Mouse (Mus musculus) olfactory bulb, adult 2 months (tissue): ENCODE measurements around the gene Cenpx.

Experiments used
- CTCF ChIP-seq: fragments of 200-500 bp; IDR thresholded peaks from 2 replicates; pipeline ENCODE4 v1.5.1; 2012; ENCODE audit warnings: low read depth, mild to moderate bottlenecking, low read length, moderate library complexity; ENCODE audit not compliant: insufficient read depth
- POLR2A ChIP-seq: fragments of 200-500 bp; IDR thresholded peaks from 2 replicates; pipeline ENCODE4 v1.6.1; 2012; ENCODE audit warnings: mild to moderate bottlenecking, low read depth, low read length, moderate library complexity; ENCODE audit not compliant: insufficient read depth

DNA sequence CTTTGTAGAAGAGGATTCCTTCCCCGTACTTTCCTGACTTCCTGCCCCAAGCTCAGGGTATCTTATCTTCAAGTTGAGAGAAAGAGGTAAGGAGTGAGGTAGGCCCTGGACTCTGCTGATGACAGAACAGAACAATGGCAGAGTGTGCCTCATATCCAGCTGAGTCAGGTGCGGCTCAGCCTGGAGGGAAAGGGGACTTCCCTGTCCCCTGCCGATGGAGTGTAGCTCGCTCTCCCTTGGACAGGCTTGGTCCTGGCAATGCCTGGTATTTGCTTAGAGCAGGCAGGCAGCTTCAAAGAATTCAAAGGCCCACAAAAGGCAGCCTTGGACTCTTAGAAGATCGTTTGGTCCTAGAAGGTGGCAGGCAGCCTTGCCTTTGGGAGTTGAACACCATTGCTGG is 7.4 kb downstream of the Cenpx start:
- TF ChIP-seq CTCF (no peak), POLR2A (no peak)
